Mouse (Mus musculus) cerebellum, adult 8-10 months (tissue): ENCODE data around the gene Bub1b.
"Not testable (repeated sequence)": the region's sequence is repeated elsewhere in the genome, so short reads cannot be mapped to it uniquely, and the experiment has no call there.

ENCODE experiments used
- DNase-seq: peaks from one replicate; pipeline ENCODE4 v3.0.0; 2022

Gene Bub1b

GRCm38 (mm10) chr2:118620101-118620500 lies 22.1 kb downstream of the Bub1b start:
- DNase-seq = no peak

- no peak for DNase-seq
These were observed 22.6 kb downstream of the Bub1b start for GRCm38 (mm10) chr2:118620608-118621007.

- no peak for DNase-seq
These were observed 31.3 kb downstream of the Bub1b start for GRCm38 (mm10) chr2:118629276-118629675.

GRCm38 (mm10) chr2:118633441-118633840 lies 35.4 kb downstream of the Bub1b start:
- DNase-seq = no peak

GRCm38 (mm10) chr2:118637258-118637657 lies 39.2 kb downstream of the Bub1b start:
- no peak for DNase-seq

GRCm38 (mm10) chr2:118637888-118638526 lies 40.0 kb downstream of the Bub1b start:
- DNase-seq = peak; percentile 68

GRCm38 (mm10) chr2:118638686-118639085 lies 40.7 kb downstream of the Bub1b start:
- DNase-seq = no peak

GRCm38 (mm10) chr2:118641147-118641546 lies 43.1 kb downstream of the Bub1b start:
- no peak for DNase-seq

GRCm38 (mm10) chr2:118642431-118642830 lies 44.4 kb downstream of the Bub1b start:
- no peak for DNase-seq

- no peak for DNase-seq
These were observed 44.9 kb downstream of the Bub1b start for GRCm38 (mm10) chr2:118642942-118643341.

- DNase-seq = no peak
These were observed 48.7 kb downstream of the Bub1b start for GRCm38 (mm10) chr2:118646665-118647064.

GRCm38 (mm10) chr2:118650697-118651096 lies 52.7 kb downstream of the Bub1b start:
- not testable (repeated sequence) for DNase-seq

GRCm38 (mm10) chr2:118656688-118657281 lies 58.8 kb downstream of the Bub1b start:
- no peak for DNase-seq

- DNase-seq = no peak
These were observed 60.4 kb downstream of the Bub1b start for GRCm38 (mm10) chr2:118658457-118658856.

- DNase-seq = no peak
These were observed 61.1 kb downstream of the Bub1b start for GRCm38 (mm10) chr2:118659077-118659476.

- DNase-seq = no peak
These were observed 61.5 kb downstream of the Bub1b start for GRCm38 (mm10) chr2:118659493-118659892.

- DNase-seq = peak; percentile 27
These were observed 62.0 kb downstream of the Bub1b start for GRCm38 (mm10) chr2:118659998-118660452.

GRCm38 (mm10) chr2:118661891-118662290 lies 63.9 kb downstream of the Bub1b start:
- no peak for DNase-seq

GRCm38 (mm10) chr2:118662902-118663803 lies 65.1 kb downstream of the Bub1b start, which contains the start of gene Pak6:
TSS of gene Pak6 (plus strand) at chr2:118663303.
- DNase-seq = peak; percentile 10

- DNase-seq = no peak
These were observed 66.1 kb downstream of the Bub1b start for GRCm38 (mm10) chr2:118663804-118664766.

- DNase-seq = no peak
These were observed 67.0 kb downstream of the Bub1b start for GRCm38 (mm10) chr2:118664975-118665516.

GRCm38 (mm10) chr2:118665616-118666015 lies 67.6 kb downstream of the Bub1b start:
- no peak for DNase-seq
